Mouse (Mus musculus) cerebellum, adult 2 months (tissue): Measurements from ENCODE around the gene Cnpy1. TPM values are rescaled to one million over a fixed set of nuclear protein-coding genes. Genes with fewer than 3 reads are reported as not detected.

Source experiments
- DNase-seq, 2 experiments: peaks; one replicate each; pipeline ENCODE4 v3.0.0; 2021
- H3K27ac ChIP-seq: fragments of 200-500 bp; 2 replicates; pipeline ENCODE4 v1.5.1; 2012; ENCODE audit warnings: low read length, control low read depth, inconsistent platforms; ENCODE audit not compliant: insufficient read depth
- H3K27me3 ChIP-seq: fragments of 200-500 bp; 2 replicates; pipeline ENCODE4 v1.6.1; 2012; ENCODE audit warnings: inconsistent platforms, mild to moderate bottlenecking, low read length, moderate library complexity; ENCODE audit not compliant: control insufficient read depth, insufficient read depth
- H3K4me1 ChIP-seq: fragments of 200-500 bp; 2 replicates; pipeline ENCODE4 v1.6.1; 2011; ENCODE audit warnings: low read length; ENCODE audit not compliant: control insufficient read depth, insufficient read depth
- H3K4me3 ChIP-seq: fragments of 200-500 bp; replicated peaks from 2 replicates; pipeline ENCODE3; 2011; ENCODE audit warnings: mild to moderate bottlenecking, low read depth, low read length, control low read depth; ENCODE audit not compliant: insufficient read depth
- CTCF ChIP-seq: fragments of 200-500 bp; IDR thresholded peaks from 2 replicates; pipeline ENCODE4 v1.5.1; 2011; ENCODE audit warnings: low read depth, mild to moderate bottlenecking, control low read depth, low read length, moderate library complexity, borderline replicate concordance; ENCODE audit not compliant: insufficient read depth
- POLR2A ChIP-seq: fragments of 200-500 bp; IDR thresholded peaks from 2 replicates; pipeline ENCODE4 v1.6.1; 2011; ENCODE audit warnings: low read length, control low read depth, borderline replicate concordance; ENCODE audit not compliant: insufficient read depth
- WGBS: fragments of 180-500 bp; shearing (Covaris S2); methylation state at CpG from one replicate; pipeline ENCODE4 v1.1.7; 2018; 5-methylcytosine and 5-hydroxymethylcytosine counted together
- polyA plus RNA-seq: library from polyadenylated mRNA; depleted of rRNA; stranded (reverse); fragments of >200 nt; gene quantifications from 2 replicates; pipeline ENCODE4 v1.2.3, GENCODE M21; 2012

The Cnpy1 gene
- polyA plus RNA-seq, 1 experiment: 313 TPM

- Histone ChIP-seq H3K27ac (peak within 1 kb of the TSS; percentile 99), H3K27me3 (no peaks in the 10 kb centered on the region), H3K4me1 (peaks cover 17% of the 10 kb centered on the region), H3K4me3 (peak within 1 kb of the TSS; percentile 99)
- peak; percentile 96 to 97 for DNase-seq
- under 1% methylated on average over 112 of the region's 113 CpGs for WGBS
- TF ChIP-seq CTCF: no peak
- TF ChIP-seq POLR2A: peak; percentile 91
Observed at GRCm38 (mm10) chr5:28165358-28166255, 80.0 kb downstream of the Cnpy1 start, which contains the start of gene En2. En2 (plus strand) TSS chr5:28165694.

DNA sequence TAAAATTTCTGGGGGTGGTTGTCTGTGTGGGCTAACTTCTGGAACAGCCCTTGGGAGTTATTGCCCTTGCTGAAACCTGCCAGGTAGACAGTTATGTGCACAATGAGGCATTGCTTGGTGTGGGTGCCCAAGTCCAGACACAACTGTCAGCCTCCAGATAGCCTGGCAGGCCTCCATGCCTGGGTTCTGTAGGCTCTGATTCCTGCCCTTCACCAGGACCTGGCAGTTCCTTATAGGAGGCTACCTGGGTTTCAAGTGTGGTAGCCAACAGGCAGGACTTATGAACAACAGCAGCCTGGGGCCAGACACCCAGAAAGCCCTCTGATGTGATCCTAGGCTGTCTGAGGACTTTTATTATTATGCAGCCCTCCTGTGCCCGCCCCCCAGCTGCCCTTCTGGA, 81.7 kb downstream of the Cnpy1 start:
- H3K27me3 ChIP-seq: no peaks in the 10 kb centered on the region
- TF ChIP-seq POLR2A: no peak
- no peak for TF ChIP-seq CTCF
- 54% methylated on average over 1 of the region's 1 CpGs for whole genome bisulfite sequencing
- H3K4me3 ChIP-seq: no peak overlapping the region
- peak; percentile 50 to 58 for DNase-seq
- H3K27ac ChIP-seq: peak overlapping the region; percentile 36; the same call in 1 of the 2 replicates
- peaks cover 17% of the 10 kb centered on the region for H3K4me1 ChIP-seq

DNA sequence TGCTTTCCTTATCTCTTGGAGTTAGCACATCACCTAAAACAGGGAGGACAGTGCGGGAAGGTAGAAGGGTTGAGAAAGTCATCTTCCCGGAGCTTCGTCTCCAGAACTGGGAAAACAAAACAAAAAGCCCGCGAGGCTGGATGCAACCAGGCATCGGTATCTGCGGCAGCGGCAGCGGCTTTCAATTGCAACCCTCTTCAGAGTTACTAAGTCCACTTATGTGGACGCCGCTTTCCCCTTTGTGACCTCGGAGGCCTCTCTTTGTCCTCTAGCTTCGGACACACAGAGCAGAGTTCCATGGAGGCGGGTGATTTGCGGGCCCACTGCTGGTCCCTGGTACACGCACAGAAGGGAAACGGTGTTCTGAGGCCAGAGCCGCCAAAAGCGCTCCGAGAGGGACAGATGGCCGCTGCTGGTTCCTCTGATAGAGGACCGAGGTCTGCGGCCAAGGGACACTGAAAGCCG, 83.6 kb downstream of the Cnpy1 start:
- Histone ChIP-seq H3K27ac (peak overlapping the region; percentile 96), H3K4me3 (peak overlapping the region; percentile 29), H3K27me3 (no peaks in the 10 kb centered on the region), H3K4me1 (peaks cover 17% of the 10 kb centered on the region)
- TF ChIP-seq CTCF (no peak), POLR2A (peak; percentile 54; the same call in 1 of the 2 replicates)
- peak; percentile 89 to 91 for DNase-seq
- WGBS: 5% methylated on average over 24 of the region's 24 CpGs

DNA sequence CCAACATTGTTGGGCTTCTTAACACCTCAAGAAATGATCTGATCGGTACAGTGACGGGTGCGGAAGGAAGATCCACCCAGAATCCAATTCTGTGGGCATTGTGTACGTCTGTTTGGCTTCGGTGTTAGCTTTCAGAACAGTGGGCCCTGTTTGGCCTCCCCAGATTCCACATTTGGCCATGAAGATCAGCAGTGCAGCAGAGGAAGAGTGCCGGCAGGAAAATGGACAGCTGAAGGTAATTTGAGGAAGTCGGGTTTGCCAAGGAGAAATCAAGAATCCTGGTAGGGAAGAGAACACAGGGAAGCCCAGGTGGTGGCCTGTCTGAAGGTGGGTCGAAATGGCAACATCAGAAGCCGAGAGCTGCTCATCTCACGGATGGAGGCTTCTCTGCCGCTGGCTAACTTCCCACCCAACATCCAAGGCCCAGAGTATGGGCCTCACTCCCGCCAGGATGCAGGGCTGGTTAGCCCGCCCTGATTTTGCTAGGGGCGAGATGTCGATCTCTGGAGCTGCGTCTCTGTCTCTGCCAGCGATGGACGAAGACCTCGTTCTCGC, 84.1 kb downstream of the Cnpy1 start:
- 22% methylated on average over 20 of the region's 20 CpGs for WGBS
- Histone ChIP-seq H3K4me1 (peaks cover 17% of the 10 kb centered on the region), H3K27ac (peak overlapping the region; percentile 96), H3K4me3 (peak overlapping the region; percentile 29), H3K27me3 (no peaks in the 10 kb centered on the region)
- TF ChIP-seq CTCF: no peak
- TF ChIP-seq POLR2A: no peak
- DNase-seq: peak in 1 of 2 experiments; percentile 58

DNA sequence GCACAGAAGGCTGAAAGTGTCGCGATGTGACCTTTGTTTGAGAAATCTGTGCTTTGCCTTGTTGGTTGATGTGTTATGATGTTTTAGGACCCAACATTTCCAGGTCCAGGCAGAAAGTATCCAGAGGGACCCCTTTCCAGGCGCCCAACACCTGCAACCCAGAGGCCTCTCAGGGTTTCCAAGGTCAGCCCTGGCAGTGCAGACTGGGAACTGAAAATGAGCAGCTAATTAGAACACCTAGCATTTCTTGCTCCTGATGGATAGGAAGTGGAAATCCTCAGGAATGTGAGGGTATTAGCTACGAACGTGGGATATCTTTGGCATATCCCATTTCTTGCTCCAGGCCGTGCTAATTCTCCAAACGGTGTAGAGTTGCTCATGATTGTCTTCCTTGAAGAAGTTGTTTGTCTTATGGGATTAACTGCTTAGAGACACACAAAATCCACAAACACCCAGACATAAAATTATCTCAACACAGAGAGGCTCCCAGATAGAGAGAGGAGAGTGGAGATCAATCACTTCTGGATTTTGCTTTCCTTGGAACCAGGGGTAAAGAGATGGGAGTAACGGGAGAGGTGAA, 85.6 kb downstream of the Cnpy1 start:
- H3K4me3 ChIP-seq: no peak overlapping the region
- DNase-seq: no peak
- no peak for TF ChIP-seq CTCF
- no peak for TF ChIP-seq POLR2A
- H3K4me1 ChIP-seq: peaks cover 17% of the 10 kb centered on the region
- 87% methylated on average over 8 of the region's 8 CpGs for WGBS
- H3K27me3 ChIP-seq: no peaks in the 10 kb centered on the region
- no peak overlapping the region for H3K27ac ChIP-seq

DNA sequence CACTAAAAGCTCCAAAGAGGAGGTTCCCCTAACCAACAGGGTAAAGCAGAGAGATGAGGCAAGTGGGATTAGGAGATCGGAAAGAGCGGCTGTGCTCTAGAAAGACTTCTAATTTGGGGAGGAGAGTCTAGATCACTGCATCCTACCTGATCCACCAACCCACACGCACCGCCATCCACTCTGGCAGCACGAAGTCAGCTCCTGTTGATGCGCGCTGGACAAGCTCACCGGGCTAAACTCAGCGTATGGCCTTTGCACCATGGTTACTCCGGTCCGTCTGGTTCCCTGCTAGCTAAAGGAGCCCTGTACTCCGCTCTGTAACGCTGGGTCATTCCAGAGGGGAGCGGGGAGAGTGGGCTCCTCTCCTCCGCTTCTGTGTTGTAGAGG, 86.5 kb downstream of the Cnpy1 start:
- Histone ChIP-seq H3K27ac (no peak overlapping the region), H3K27me3 (no peaks in the 10 kb centered on the region), H3K4me3 (no peak overlapping the region), H3K4me1 (peaks cover 17% of the 10 kb centered on the region)
- TF ChIP-seq CTCF (no peak), POLR2A (no peak)
- WGBS: 87% methylated on average over 15 of the region's 15 CpGs
- DNase-seq: no peak

DNA sequence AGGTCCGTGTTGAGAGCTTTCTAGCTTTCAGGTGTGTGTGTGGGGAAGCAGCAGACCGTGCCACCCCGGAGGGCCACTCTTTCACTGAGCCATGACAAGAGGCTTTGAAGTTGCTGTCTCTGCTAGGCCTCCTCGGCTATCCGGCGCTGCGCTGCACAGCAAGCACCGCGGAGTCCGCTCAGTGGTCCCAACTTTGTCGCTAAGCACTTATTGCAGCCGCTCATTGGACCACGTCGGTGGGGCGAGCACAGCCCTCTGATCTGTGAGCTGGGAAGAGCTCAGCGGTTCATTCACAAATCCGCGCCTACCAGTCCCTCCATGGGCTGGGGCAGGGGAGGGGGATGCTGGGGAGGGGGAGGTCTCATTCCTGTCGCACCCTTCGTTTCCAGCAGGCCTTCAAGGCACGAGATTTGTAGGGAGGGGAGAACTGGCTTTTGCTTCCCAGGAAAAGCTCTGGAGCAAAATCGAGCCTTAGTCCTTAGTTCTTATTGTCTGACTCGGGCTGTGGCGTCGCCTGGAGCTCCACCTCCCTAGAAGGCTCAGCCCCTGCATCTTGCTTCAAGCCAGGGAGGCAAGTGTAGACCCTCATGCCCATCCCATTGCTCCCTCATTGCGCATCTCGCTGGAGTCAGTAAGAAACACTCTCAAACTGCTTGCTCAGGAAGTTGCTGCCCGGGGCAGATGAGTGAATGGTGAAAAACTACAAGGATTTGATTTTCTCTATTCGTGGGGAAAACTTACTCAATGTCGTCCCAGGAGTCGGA, 87.1 kb downstream of the Cnpy1 start:
- no peak for DNase-seq
- Histone ChIP-seq H3K27ac (no peak overlapping the region), H3K4me3 (no peak overlapping the region), H3K4me1 (peaks cover 12% of the 10 kb centered on the region), H3K27me3 (no peaks in the 10 kb centered on the region)
- TF ChIP-seq POLR2A (no peak), CTCF (no peak)
- WGBS: 59% methylated on average over 31 of the region's 31 CpGs
